Mouse (Mus musculus): Measurements from ENCODE around the gene Zdhhc21.

- TF ChIP-seq CTCF (IDR thresholded peaks at IDR 0.05; ENCODE audit: low read depth, low read length) (no peak), POLR2A (IDR thresholded peaks at IDR 0.05; ENCODE audit: extremely low read depth, insufficient read depth, low read length) (no peak)
Measured at GRCm38 (mm10) chr4:82875532-82875931, 15.8 kb upstream of the Zdhhc21 start.
